Mouse (Mus musculus) neural tube, embryonic 15.5 days (tissue): Measurements from ENCODE around the gene Arpc4. TPM values are rescaled to one million over a fixed set of nuclear protein-coding genes. Genes with fewer than 3 reads are reported as not detected.

ENCODE experiments used
- ATAC-seq: fragments of 200-750 bp; cut with Nextera tagmentation; 2 replicates; pipeline ENCODE4 v1.8.0; 2017; ENCODE audit warnings: mild to moderate bottlenecking, moderate TSS enrichment, moderate library complexity; ENCODE audit not compliant: low FRiP score
- H3K27ac ChIP-seq: fragments of 300-500 bp; sonication (generic); replicated peaks from 2 replicates; pipeline ENCODE4 v1.5.1; 2015; ENCODE audit warnings: mild to moderate bottlenecking, inconsistent platforms
- H3K27me3 ChIP-seq: fragments of 300-500 bp; sonication (generic); replicated peaks from 2 replicates; pipeline ENCODE4 v1.6.1; 2015; ENCODE audit warnings: inconsistent platforms
- H3K36me3 ChIP-seq: fragments of 300-500 bp; sonication (generic); 2 replicates; pipeline ENCODE4 v1.6.1; 2015; ENCODE audit warnings: inconsistent platforms
- H3K4me1 ChIP-seq: fragments of 300-500 bp; sonication (generic); 2 replicates; pipeline ENCODE4 v1.6.1; 2015; ENCODE audit warnings: inconsistent platforms
- H3K4me2 ChIP-seq: fragments of 300-500 bp; sonication (generic); 2 replicates; pipeline ENCODE4 v1.6.1; 2015; ENCODE audit warnings: inconsistent platforms, mild to moderate bottlenecking, moderate library complexity
- H3K4me3 ChIP-seq: fragments of 300-500 bp; sonication (generic); replicated peaks from 2 replicates; pipeline ENCODE4 v1.5.1; 2015; ENCODE audit warnings: mild to moderate bottlenecking, inconsistent platforms
- H3K9ac ChIP-seq: fragments of 300-500 bp; sonication (generic); replicated peaks from 2 replicates; pipeline ENCODE4 v1.6.1; 2015; ENCODE audit warnings: mild to moderate bottlenecking, inconsistent platforms
- H3K9me3 ChIP-seq: fragments of 300-500 bp; sonication (generic); replicated peaks from 2 replicates; pipeline ENCODE4 v1.6.1; 2016; ENCODE audit warnings: inconsistent platforms
- WGBS: fragments of 180-500 bp; shearing (Covaris S2); methylation state at CpG from one replicate; pipeline ENCODE4 v1.1.7; 2015; ENCODE audit warnings: mixed read lengths; 5-methylcytosine and 5-hydroxymethylcytosine counted together
- polyA plus RNA-seq: library from polyadenylated mRNA; unstranded; fragments of >200 nt; fragmentation: Nextera tagmentation; extraction: Ambion mirVana; gene quantifications from 2 replicates; pipeline ENCODE4 v1.2.1, GENCODE M21; 2015

The Arpc4 gene
- polyA plus RNA-seq, 1 experiment from 2014 or later = 428 TPM

GRCm38 (mm10) chr6:113367574-113367973, 10.3 kb upstream of the Arpc4 start:
- 100% methylated on average over 1 of the region's 1 CpGs for WGBS
- Histone ChIP-seq H3K27ac (no peak overlapping the region), H3K36me3 (peaks cover 58% of the 10 kb centered on the region), H3K4me2 (no peak overlapping the region), H3K9me3 (no peaks in the 10 kb centered on the region), H3K27me3 (no peaks in the 10 kb centered on the region), H3K4me3 (no peak overlapping the region), H3K9ac (no peak overlapping the region), H3K4me1 (no peaks in the 10 kb centered on the region)
- ATAC-seq = no peak

DNA sequence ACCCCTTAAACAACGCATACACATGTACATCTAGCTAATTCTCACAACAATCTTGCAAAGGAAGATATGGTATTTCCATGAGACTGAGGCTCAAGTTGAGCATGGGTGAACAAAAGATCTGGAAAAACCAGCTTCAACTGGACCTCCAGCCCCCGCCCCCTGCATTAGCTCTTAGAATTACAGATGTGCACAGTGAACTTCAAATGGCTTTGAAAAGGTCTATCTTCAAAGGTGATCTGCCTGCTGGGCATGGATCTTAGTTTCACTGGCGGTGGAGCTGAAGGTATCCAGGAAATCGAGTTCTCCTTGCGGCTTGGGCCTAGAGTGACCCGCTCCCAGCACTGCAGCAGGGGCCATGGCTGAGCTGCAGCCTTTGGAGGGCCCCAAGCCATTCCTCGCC, 9.8 kb upstream of the Arpc4 start:
- Histone ChIP-seq H3K4me1 (no peaks in the 10 kb centered on the region), H3K4me2 (no peak overlapping the region), H3K27me3 (no peaks in the 10 kb centered on the region), H3K27ac (peak overlapping the region; percentile 33; the same call in 1 of the 2 replicates), H3K4me3 (no peak overlapping the region), H3K9me3 (no peaks in the 10 kb centered on the region), H3K36me3 (peaks cover 64% of the 10 kb centered on the region), H3K9ac (no peak overlapping the region)
- 88% methylated on average over 7 of the region's 7 CpGs for WGBS
- no peak for ATAC-seq

GRCm38 (mm10) chr6:113368577-113368976, 9.3 kb upstream of the Arpc4 start:
- no peak overlapping the region for H3K4me2 ChIP-seq
- peak overlapping the region; percentile 33; the same call in 1 of the 2 replicates for H3K27ac ChIP-seq
- H3K9ac ChIP-seq = no peak overlapping the region
- H3K36me3 ChIP-seq = peaks cover 69% of the 10 kb centered on the region
- no peaks in the 10 kb centered on the region for H3K4me1 ChIP-seq
- H3K9me3 ChIP-seq = no peaks in the 10 kb centered on the region
- WGBS = 67% methylated on average over 5 of the region's 5 CpGs
- ATAC-seq = peak; percentile 35; the same call in 1 of the 2 replicates
- H3K27me3 ChIP-seq = no peaks in the 10 kb centered on the region
- H3K4me3 ChIP-seq = no peak overlapping the region

DNA sequence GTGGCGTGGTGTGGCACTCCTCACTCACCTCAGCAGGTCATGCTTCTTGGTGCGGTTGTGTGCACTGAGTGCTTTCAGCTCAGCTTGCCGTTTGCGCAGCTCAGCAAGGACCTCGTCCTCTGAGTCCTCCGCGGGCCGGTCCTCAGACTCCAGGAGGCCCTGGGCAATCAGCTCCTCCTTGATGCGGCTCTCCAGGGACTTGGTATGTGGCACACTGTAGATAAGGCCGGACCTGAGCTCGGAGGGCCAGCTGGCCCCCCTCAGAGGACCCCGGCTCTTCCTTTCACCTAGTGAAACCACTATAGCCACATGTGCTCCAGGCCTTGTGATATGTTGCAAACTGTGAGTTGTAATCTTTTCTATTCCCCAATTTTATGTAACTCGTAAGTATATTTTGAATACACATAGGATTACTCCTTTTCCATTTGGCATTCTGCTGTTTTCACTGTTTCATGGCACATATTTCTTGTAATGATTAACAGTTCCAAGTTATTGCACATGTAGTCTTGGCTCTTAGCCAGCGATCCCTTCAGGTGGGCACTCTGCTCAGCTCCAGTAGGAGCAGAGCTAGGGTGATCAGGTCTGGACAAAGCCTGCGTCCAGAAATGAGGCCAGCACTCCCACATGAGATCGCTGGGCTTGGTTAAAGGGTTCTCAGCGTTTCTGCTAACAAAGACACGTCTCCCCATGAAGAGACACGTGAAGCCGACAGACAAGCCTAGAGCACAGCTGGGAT, 7.6 kb upstream of the Arpc4 start:
- H3K4me2 ChIP-seq = no peak overlapping the region
- no peak overlapping the region for H3K27ac ChIP-seq
- no peaks in the 10 kb centered on the region for H3K9me3 ChIP-seq
- H3K9ac ChIP-seq = no peak overlapping the region
- H3K4me3 ChIP-seq = no peak overlapping the region
- 93% methylated on average over 20 of the region's 20 CpGs for WGBS
- H3K36me3 ChIP-seq = peaks cover 86% of the 10 kb centered on the region
- no peak for ATAC-seq
- no peaks in the 10 kb centered on the region for H3K27me3 ChIP-seq
- H3K4me1 ChIP-seq = no peaks in the 10 kb centered on the region

GRCm38 (mm10) chr6:113373491-113373890, 4.4 kb upstream of the Arpc4 start:
- Histone ChIP-seq H3K4me3 (no peak overlapping the region), H3K4me2 (no peak overlapping the region)

GRCm38 (mm10) chr6:113377172-113377495, 781 bp upstream of the Arpc4 start:
- Histone ChIP-seq H3K27ac (peak overlapping the region; percentile 98), H3K27me3 (no peaks in the 10 kb centered on the region), H3K4me3 (peak overlapping the region; percentile 100), H3K4me2 (peak overlapping the region; percentile 72), H3K4me1 (peaks cover 31% of the 10 kb centered on the region), H3K36me3 (peaks cover 55% of the 10 kb centered on the region), H3K9me3 (no peaks in the 10 kb centered on the region), H3K9ac (peak overlapping the region; percentile 98)
- ATAC-seq = no peak
- 8% methylated on average over 7 of the region's 7 CpGs for WGBS

More at GRCm38 (mm10) chr6:113373491-113373890, 4.4 kb upstream of the Arpc4 start:
- 91% methylated on average over 4 of the region's 4 CpGs for WGBS
- H3K9ac ChIP-seq = no peak overlapping the region
- H3K4me1 ChIP-seq = peaks cover 17% of the 10 kb centered on the region
- ATAC-seq = no peak
- no peaks in the 10 kb centered on the region for H3K9me3 ChIP-seq
- no peak overlapping the region for H3K27ac ChIP-seq
- H3K27me3 ChIP-seq = no peaks in the 10 kb centered on the region
- H3K36me3 ChIP-seq = peaks cover 73% of the 10 kb centered on the region

GRCm38 (mm10) chr6:113379246-113379645, 1.3 kb downstream of the Arpc4 start:
- Histone ChIP-seq H3K4me3 (0 out of 2 replicates have a peak overlapping the region, but pooled peaks have one; percentile 100), H3K36me3 (peaks cover 53% of the 10 kb centered on the region), H3K4me2 (peak overlapping the region; percentile 72), H3K9ac (no peak overlapping the region; the same call in 1 of the 2 replicates), H3K9me3 (no peaks in the 10 kb centered on the region), H3K27ac (no peak overlapping the region), H3K27me3 (no peaks in the 10 kb centered on the region), H3K4me1 (peaks cover 31% of the 10 kb centered on the region)
- no peak for ATAC-seq
- WGBS = 92% methylated on average over 6 of the region's 6 CpGs

DNA sequence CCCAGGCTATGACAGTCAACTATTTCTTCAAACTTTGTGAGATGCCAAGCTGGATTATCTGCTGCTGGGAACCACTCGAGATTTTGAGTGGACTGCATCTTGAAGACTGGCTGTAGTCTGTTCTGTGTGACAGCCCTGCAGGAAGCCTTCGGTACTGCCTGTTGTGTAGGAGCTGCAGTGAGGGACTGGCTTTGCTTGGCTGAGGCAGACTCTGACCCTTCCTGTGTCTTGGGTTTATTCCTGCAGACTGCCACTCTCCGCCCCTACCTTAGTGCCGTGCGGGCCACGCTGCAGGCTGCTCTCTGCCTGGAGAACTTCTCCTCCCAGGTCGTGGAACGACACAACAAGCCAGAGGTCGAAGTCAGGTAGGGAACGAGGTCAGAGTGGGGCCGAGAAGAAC, 2.6 kb downstream of the Arpc4 start:
- Histone ChIP-seq H3K4me1 (peaks cover 35% of the 10 kb centered on the region), H3K9me3 (no peaks in the 10 kb centered on the region), H3K4me3 (no peak overlapping the region), H3K27ac (no peak overlapping the region), H3K9ac (no peak overlapping the region), H3K36me3 (peaks cover 53% of the 10 kb centered on the region), H3K4me2 (no peak overlapping the region), H3K27me3 (no peaks in the 10 kb centered on the region)
- no peak for ATAC-seq
- WGBS = 94% methylated on average over 11 of the region's 11 CpGs

DNA sequence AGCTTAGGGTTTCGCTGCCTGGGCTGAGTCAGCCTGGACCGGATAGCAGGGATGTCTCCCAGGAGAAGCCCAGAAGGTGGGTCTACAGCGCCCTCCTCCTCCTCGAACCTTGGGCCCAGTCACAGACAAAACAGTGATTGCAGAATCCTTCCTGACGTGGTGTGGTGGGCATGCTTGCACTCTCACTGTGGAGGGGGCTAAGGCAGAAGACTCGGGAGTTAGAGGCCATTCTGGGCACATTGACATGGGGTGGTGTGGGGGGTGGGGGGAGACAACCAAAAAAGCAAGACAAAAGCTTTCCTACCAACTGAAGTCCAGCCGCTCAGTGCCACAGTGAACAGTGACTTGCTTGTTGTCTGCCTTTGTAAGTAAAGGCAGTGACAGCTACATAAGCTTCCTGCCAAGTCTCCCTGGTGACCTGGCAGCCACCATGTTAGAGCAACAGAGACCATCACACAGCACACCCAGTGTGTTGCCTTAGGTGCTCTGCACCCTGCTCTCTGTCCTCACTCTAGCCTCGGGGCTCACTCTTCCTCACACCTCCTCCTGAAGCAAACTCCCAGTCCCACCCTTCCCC, 6.5 kb downstream of the Arpc4 start:
- Histone ChIP-seq H3K27ac (0 out of 2 replicates have a peak overlapping the region, but pooled peaks have one; percentile 46), H3K9me3 (no peaks in the 10 kb centered on the region), H3K9ac (no peak overlapping the region), H3K4me2 (no peak overlapping the region), H3K36me3 (peaks cover 83% of the 10 kb centered on the region), H3K27me3 (no peaks in the 10 kb centered on the region), H3K4me1 (peaks cover 12% of the 10 kb centered on the region; the same call in 1 of the 2 replicates), H3K4me3 (no peak overlapping the region)
- 78% methylated on average over 8 of the region's 8 CpGs for WGBS
- ATAC-seq = peak; percentile 55

- H3K27ac ChIP-seq = peak overlapping the region; percentile 23
- no peak overlapping the region for H3K4me3 ChIP-seq
- H3K27me3 ChIP-seq = no peaks in the 10 kb centered on the region
- H3K9ac ChIP-seq = no peak overlapping the region
- peaks cover 91% of the 10 kb centered on the region for H3K36me3 ChIP-seq
- no peak overlapping the region for H3K4me2 ChIP-seq
- 89% methylated on average over 11 of the region's 11 CpGs for WGBS
- no peaks in the 10 kb centered on the region for H3K9me3 ChIP-seq
- ATAC-seq = no peak
- H3K4me1 ChIP-seq = peaks cover 12% of the 10 kb centered on the region; the same call in 1 of the 2 replicates
Observed at GRCm38 (mm10) chr6:113385160-113385714, 7.3 kb downstream of the Arpc4 start.

- peaks cover 13% of the 10 kb centered on the region; the same call in 1 of the 2 replicates for H3K4me1 ChIP-seq
- H3K9me3 ChIP-seq = no peaks in the 10 kb centered on the region
- peak; percentile 51; the same call in 1 of the 2 replicates for ATAC-seq
- WGBS = 73% methylated on average over 3 of the region's 3 CpGs
- no peak overlapping the region for H3K4me3 ChIP-seq
- no peak overlapping the region for H3K4me2 ChIP-seq
- 0 out of 2 replicates have a peak, but pooled peaks cover 2% of the 10 kb centered on the region for H3K27me3 ChIP-seq
- H3K36me3 ChIP-seq = peaks cover 90% of the 10 kb centered on the region
- no peak overlapping the region for H3K9ac ChIP-seq
- peak overlapping the region; percentile 23 for H3K27ac ChIP-seq
Observed at GRCm38 (mm10) chr6:113386025-113386424, 8.1 kb downstream of the Arpc4 start.

DNA sequence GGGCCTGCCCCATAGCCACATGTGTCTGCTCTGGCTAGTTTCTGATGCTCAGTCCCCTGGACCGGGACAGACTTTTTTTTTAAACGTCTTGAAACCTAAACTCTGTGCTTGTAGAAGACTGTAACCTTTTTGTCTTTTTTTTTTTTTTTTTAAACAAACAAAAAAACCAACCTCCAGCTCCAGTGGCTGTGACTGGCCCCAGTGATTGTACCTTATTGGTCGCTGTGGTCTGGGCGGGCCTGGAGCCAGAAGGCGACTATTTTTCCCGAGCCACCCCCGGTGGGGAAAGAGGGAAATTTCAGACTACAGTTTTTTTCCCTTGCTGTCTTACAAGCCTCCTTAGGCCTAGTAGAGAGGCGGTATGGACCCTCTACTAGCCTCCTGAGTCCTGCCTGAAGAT, 11.0 kb downstream of the Arpc4 start, which contains the start of gene Ttll3:
TSS of gene Ttll3 (plus strand) at position 301 of the 400 bp plus-strand sequence.
- Histone ChIP-seq H3K4me2 (no peak within 1 kb of the TSS), H3K36me3 (peaks cover 68% of the 10 kb centered on the region), H3K4me3 (no peak within 1 kb of the TSS), H3K9me3 (no peaks in the 10 kb centered on the region), H3K27ac (no peak within 1 kb of the TSS), H3K4me1 (peaks cover 39% of the 10 kb centered on the region), H3K27me3 (0 out of 2 replicates have a peak, but pooled peaks cover 2% of the 10 kb centered on the region), H3K9ac (no peak within 1 kb of the TSS)
- no peak for ATAC-seq
- WGBS = 74% methylated on average over 8 of the region's 8 CpGs
